Mouse (Mus musculus) G1E (cell line): ENCODE measurements around the gene Ppp3ca. TPM values are rescaled to one million over a fixed set of nuclear protein-coding genes. Genes with fewer than 3 reads are reported as not detected.

Source experiments
- ATAC-seq: 2 replicates; pipeline ENCODE4 v1.8.0; 2016; ENCODE audit warnings: mild to moderate bottlenecking; ENCODE audit not compliant: insufficient number of reproducible peaks, poor library complexity, low FRiP score, severe bottlenecking; ENCODE audit errors: extremely low read depth
- DNase-seq: peaks from one replicate; pipeline ENCODE4 v3.0.0; 2012; ENCODE audit warnings: low spot score
- H3K27me3 ChIP-seq: 2 replicates; pipeline ENCODE4 v1.6.1; 2012; ENCODE audit warnings: mild to moderate bottlenecking, low read length, inconsistent platforms; ENCODE audit not compliant: insufficient read depth
- H3K36me3 ChIP-seq: replicated peaks from 2 replicates; pipeline ENCODE3; 2012; ENCODE audit warnings: mild to moderate bottlenecking, inconsistent platforms
- H3K4me1 ChIP-seq: 2 replicates; pipeline ENCODE4 v1.6.1; 2012; ENCODE audit warnings: low read depth, low read length, inconsistent platforms, mixed read lengths; ENCODE audit not compliant: insufficient read depth
- H3K4me3 ChIP-seq: 2 replicates; pipeline ENCODE4 v1.5.1; 2012; ENCODE audit warnings: low read depth, mild to moderate bottlenecking, inconsistent platforms, low read length, moderate library complexity, mixed read lengths
- H3K9me3 ChIP-seq: replicated peaks from 2 replicates; pipeline ENCODE4 v1.6.1; 2012; ENCODE audit warnings: inconsistent platforms
- CTCF ChIP-seq: IDR thresholded peaks from 2 replicates; pipeline ENCODE4 v1.5.1; 2012; ENCODE audit warnings: low read depth, low read length, inconsistent platforms, mixed read lengths
- GATA1 ChIP-seq: IDR thresholded peaks from 2 replicates; pipeline ENCODE4 v1.6.1; 2012; ENCODE audit warnings: borderline replicate concordance, low read length, inconsistent platforms, mixed read lengths
- GATA2 ChIP-seq: IDR thresholded peaks from 2 replicates; pipeline ENCODE4 v1.6.1; 2012; ENCODE audit warnings: low read depth, low read length, inconsistent platforms, borderline replicate concordance
- POLR2AphosphoS5 ChIP-seq: IDR thresholded peaks from 2 replicates; pipeline ENCODE4 v1.6.1; 2012; ENCODE audit warnings: low read depth, low read length, inconsistent platforms; ENCODE audit not compliant: insufficient replicate concordance
- TAL1 ChIP-seq: conservative IDR thresholded peaks from 2 replicates; pipeline ENCODE4 v1.6.1; 2012; ENCODE audit warnings: low read depth, low read length, inconsistent platforms, mixed read lengths
- polyA plus RNA-seq: library from polyadenylated mRNA; stranded (reverse); fragments of >175 nt; gene quantifications from 2 replicates; pipeline ENCODE4 v1.2.3, GENCODE M21; 2012
- total RNA-seq, 2 experiments: library from RNA; stranded (forward) in 1 of 2; stranded (reverse) in 1 of 2; fragments of 200-1000 nt in 1 of 2; fragments of >200 nt in 1 of 2; fragmentation: Nextera tagmentation in 1 of 2; gene quantifications; 2 replicates each; pipeline ENCODE4 v1.2.3; 2014 to 2017

Gene Ppp3ca
- total and polyA plus RNA-seq, 3 experiments: 49.6 to 74.2 (median 52.8) TPM

DNA sequence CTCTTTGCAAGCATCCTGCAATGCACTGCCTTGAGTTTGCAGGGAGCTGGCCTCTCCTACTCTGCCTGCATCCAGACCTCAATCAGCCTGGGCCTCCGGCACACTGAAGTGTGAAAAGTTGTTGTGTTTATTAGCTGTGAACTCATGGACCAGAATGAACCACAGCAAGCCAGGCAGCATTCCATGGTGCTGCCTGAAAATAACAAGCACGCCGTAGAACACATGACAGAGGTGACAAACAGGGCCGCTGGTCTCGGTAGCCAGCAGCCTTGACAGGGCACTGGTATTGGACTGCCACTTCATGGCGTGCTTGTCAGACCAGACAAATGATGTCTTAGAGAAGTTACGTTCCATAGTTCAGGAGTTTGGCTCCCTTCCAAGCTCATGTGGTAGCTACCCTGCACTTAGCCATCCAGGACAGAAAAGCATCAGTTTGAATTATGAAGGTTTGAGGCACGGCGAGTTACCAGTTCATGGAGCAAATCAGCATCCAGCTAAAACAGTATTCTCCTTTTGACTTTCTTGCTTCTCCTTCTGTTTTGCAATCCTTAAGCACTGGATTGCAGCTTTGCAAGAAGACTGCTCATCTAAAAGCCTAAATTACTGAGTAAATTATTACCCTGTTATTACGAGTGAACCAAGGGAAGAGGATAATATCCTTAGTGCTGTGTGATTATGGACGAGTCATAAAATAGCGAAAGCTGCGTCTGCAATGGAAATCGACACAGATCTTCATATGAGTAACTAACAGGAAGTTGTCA is 202.0 kb downstream of the Ppp3ca start:
- H3K36me3 ChIP-seq: peaks cover 40% of the 10 kb centered on the region
- H3K27me3 ChIP-seq: no peaks in the 10 kb centered on the region
- ATAC-seq (no peak), DNase-seq (no peak)
- no peaks in the 10 kb centered on the region for H3K9me3 ChIP-seq
- no peaks in the 10 kb centered on the region for H3K4me1 ChIP-seq
- TF ChIP-seq POLR2AphosphoS5 (no peak), GATA2 (no peak), TAL1 (no peak), CTCF (no peak), GATA1 (no peak)
- no peak overlapping the region for H3K4me3 ChIP-seq

DNA sequence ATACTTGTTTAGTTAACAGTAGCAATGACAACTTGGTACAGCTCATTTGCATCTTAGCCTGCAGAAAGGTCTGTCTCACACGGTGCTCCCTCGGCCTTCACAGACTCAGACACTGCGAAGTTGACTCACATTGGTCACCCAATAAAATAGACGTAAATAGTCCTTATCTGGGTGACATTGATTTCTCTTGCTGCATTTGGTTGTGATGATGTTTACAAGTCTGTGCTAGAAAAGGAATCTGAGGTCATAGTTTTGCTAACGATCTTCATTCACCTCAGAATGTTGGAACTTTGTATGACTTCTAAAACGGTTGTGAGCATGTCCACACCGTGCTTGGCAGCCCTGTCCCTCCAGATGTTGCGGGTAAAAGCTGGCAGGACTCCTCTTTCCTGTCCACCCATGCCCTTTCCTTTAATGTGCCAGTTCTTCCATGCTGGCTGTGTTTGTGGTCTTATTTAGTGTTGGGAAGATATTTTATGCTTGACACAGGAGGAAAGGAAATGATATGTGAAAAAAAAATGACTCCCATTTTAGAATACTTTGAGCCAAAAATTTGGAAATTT is 202.7 kb downstream of the Ppp3ca start:
- Histone ChIP-seq H3K4me1 (no peaks in the 10 kb centered on the region), H3K36me3 (peaks cover 43% of the 10 kb centered on the region), H3K9me3 (no peaks in the 10 kb centered on the region), H3K27me3 (no peaks in the 10 kb centered on the region), H3K4me3 (no peak overlapping the region)
- TF ChIP-seq POLR2AphosphoS5: no peak
- TF ChIP-seq GATA2: no peak
- TF ChIP-seq TAL1: no peak
- no peak for TF ChIP-seq CTCF
- no peak for TF ChIP-seq GATA1
- DNase-seq (no peak), ATAC-seq (no peak)

DNA sequence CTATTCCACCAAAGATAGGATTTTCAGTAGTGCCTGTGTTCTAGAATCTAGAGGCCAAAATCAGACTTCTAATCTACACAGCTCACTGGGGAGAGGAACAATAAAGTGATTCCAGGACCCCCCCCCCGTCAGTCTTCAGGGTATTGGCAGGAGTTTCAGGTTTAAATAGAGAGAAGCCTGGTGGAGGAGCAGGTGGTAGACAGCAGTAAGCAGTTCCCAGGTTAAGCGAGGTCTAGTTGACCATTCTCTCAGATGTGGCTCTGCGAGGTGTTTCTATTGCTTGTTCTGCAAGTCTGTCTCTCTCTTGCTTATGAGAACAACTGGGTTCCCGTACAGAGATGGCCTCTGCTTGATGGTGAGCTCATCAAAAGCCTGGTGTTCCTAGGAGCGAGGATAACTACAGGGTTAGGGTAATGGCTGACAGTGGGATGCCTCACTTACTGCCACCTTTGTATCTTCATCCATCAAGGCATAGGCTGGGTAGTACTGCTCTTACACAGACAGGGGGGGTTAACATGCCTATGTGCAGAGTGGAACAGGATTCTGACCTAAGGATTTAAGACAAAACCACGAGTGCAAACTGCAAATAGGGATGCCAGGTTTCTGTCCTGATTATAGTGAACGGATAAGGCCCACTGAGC is 204.0 kb downstream of the Ppp3ca start:
- H3K36me3 ChIP-seq: peaks cover 46% of the 10 kb centered on the region
- no peaks in the 10 kb centered on the region for H3K4me1 ChIP-seq
- ATAC-seq (no peak), DNase-seq (no peak)
- H3K9me3 ChIP-seq: no peaks in the 10 kb centered on the region
- TF ChIP-seq TAL1: no peak
- no peak for TF ChIP-seq POLR2AphosphoS5
- TF ChIP-seq GATA2: no peak
- no peak for TF ChIP-seq GATA1
- TF ChIP-seq CTCF: no peak
- H3K27me3 ChIP-seq: no peaks in the 10 kb centered on the region
- no peak overlapping the region for H3K4me3 ChIP-seq

DNA sequence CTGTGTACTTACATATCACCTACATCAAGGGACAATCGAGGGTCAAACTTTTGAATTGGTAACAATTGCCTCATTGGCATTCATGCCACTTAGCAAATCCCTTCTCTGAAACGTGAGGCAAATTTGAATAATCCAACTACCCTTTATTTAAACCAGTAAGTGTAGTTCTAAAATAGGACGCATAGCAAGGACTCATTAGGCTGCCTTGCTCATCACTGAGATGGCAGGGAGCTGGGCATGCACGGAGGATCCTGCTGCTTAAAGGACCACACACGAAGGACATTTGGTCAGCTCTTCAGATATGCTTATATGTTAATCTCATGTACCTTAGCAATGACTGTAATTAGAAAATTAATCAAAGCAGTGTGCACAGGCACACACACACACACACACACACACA is 204.6 kb downstream of the Ppp3ca start:
- DNase-seq (no peak), ATAC-seq (no peak)
- TF ChIP-seq GATA2 (no peak), TAL1 (no peak)
- H3K4me1 ChIP-seq: no peaks in the 10 kb centered on the region
- H3K9me3 ChIP-seq: no peaks in the 10 kb centered on the region
- no peak overlapping the region for H3K4me3 ChIP-seq
- H3K36me3 ChIP-seq: peaks cover 45% of the 10 kb centered on the region
- H3K27me3 ChIP-seq: no peaks in the 10 kb centered on the region

DNA sequence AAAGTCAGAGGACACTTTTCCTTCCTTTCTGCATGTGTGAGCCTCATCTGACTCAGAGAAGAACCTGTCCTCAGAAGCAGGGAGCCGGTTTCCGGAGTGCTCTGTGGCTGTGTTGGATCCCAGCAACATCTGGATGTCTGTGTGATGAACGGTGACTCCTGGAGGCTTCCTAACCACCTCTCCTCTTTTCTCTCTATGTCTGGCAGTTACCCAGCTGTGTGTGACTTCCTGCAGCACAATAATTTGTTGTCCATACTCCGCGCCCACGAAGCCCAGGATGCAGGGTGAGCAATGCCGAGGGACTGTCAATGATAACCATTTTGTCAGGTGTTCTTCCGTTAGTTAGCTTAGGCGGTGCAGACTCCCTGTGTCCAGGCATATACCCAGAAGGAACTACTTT is 217.8 kb downstream of the Ppp3ca start:
- Histone ChIP-seq H3K36me3 (peaks cover 46% of the 10 kb centered on the region), H3K27me3 (no peaks in the 10 kb centered on the region), H3K9me3 (no peaks in the 10 kb centered on the region), H3K4me3 (no peak overlapping the region), H3K4me1 (no peaks in the 10 kb centered on the region)
- TF ChIP-seq GATA2 (no peak), GATA1 (no peak), TAL1 (no peak), POLR2AphosphoS5 (no peak), CTCF (no peak)
- DNase-seq: no peak
- ATAC-seq: no peak

DNA sequence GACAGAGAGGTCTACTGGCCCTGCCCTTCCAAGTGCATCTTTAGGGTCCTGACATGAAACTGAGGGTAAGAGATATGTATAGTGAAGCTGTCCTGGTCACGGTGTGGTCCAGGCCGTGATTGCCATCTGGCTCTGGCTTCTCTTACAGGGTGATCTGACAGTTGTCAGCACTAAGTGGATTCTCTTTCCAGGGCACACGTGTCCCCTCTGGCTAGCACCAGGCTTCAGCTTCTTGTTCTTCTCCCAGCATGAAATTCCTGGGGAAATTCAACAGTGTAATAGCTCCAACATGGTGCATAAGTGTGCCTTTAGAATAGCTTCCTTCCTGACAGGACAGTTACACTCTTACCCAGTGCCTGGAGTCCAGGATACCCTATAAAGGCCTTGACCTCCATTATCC is 222.2 kb downstream of the Ppp3ca start:
- TF ChIP-seq POLR2AphosphoS5 (no peak), CTCF (no peak), TAL1 (no peak), GATA1 (no peak), GATA2 (no peak)
- H3K4me1 ChIP-seq: no peaks in the 10 kb centered on the region
- no peak for ATAC-seq
- DNase-seq: no peak
- no peaks in the 10 kb centered on the region for H3K9me3 ChIP-seq
- no peaks in the 10 kb centered on the region for H3K27me3 ChIP-seq
- peaks cover 65% of the 10 kb centered on the region for H3K36me3 ChIP-seq
- H3K4me3 ChIP-seq: no peak overlapping the region
